Mouse (Mus musculus): ENCODE results near the gene A3galt2. TPM values are rescaled to one million over a fixed set of nuclear protein-coding genes. Genes with fewer than 3 reads are reported as not detected.

A3galt2 gene
- polyA plus RNA-seq, 2 experiments = 0.04 to 0.06 TPM

GRCm38 (mm10) chr4:128785921-128786654 is 30.9 kb downstream of the A3galt2 start:
- no peak overlapping the region for H3K4me2 ChIP-seq (ENCODE audit: low read depth)
- ATAC-seq (ENCODE audit: insufficient read depth) (no peak), DNase-seq (ENCODE audit: low read depth in 3 of 3, low spot score in 3 of 3) (no peak)
- TF ChIP-seq EP300 (IDR thresholded peaks at IDR 0.05; ENCODE audit: low read depth) = no peak
- TF ChIP-seq CTCF (IDR thresholded peaks at IDR 0.05; ENCODE audit: low read depth) = no peak
- no peak overlapping the region for H3K4me3 ChIP-seq (ENCODE audit: insufficient read depth in 1 of 2, low read depth in 2 of 2, low read length in 2 of 2)
- H3K27ac ChIP-seq = no peak overlapping the region
- no peaks in the 10 kb centered on the region for H3K27me3 ChIP-seq (ENCODE audit: control insufficient read depth, insufficient read depth, low read length)
- H3K36me3 ChIP-seq (replicated peaks; ENCODE audit: control insufficient read depth, insufficient read depth, low read depth) = peaks cover 26% of the 10 kb centered on the region
- no peak overlapping the region for H3K9ac ChIP-seq (replicated peaks)
- H3K4me1 ChIP-seq (replicated peaks; ENCODE audit: control insufficient read depth in 2 of 2, insufficient read depth in 2 of 2, low read length in 1 of 2) = peaks cover 0 to 12% of the 10 kb centered on the region in 2 experiments; a peak in 3 of 4 replicates
- no peaks in the 10 kb centered on the region for H3K9me3 ChIP-seq (ENCODE audit: control insufficient read depth, low read length)
- WGBS (ENCODE audit: insufficient replicate concordance) = 87% methylated on average over 11 of the region's 11 CpGs

GRCm38 (mm10) chr4:128787023-128787939 is 32.1 kb downstream of the A3galt2 start:
- no peaks in the 10 kb centered on the region for H3K9me3 ChIP-seq (ENCODE audit: control insufficient read depth, low read length)
- H3K27me3 ChIP-seq (ENCODE audit: control insufficient read depth, insufficient read depth, low read length) = no peaks in the 10 kb centered on the region
- no peak for ATAC-seq (ENCODE audit: insufficient read depth)
- no peak overlapping the region for H3K27ac ChIP-seq
- 83% methylated on average over 24 of the region's 24 CpGs for WGBS (ENCODE audit: insufficient replicate concordance)
- no peak for DNase-seq (ENCODE audit: low read depth in 3 of 3, low spot score in 3 of 3)
- no peak overlapping the region for H3K9ac ChIP-seq (replicated peaks)
- H3K4me1 ChIP-seq (replicated peaks; ENCODE audit: control insufficient read depth in 2 of 2, insufficient read depth in 2 of 2, low read length in 1 of 2) = peaks cover 0 to 10% of the 10 kb centered on the region in 2 experiments; a peak in 3 of 4 replicates
- no peak overlapping the region for H3K4me3 ChIP-seq (ENCODE audit: insufficient read depth in 1 of 2, low read depth in 2 of 2, low read length in 2 of 2)
- no peak for TF ChIP-seq CTCF (IDR thresholded peaks at IDR 0.05; ENCODE audit: low read depth)
- peaks cover 20% of the 10 kb centered on the region for H3K36me3 ChIP-seq (replicated peaks; ENCODE audit: control insufficient read depth, insufficient read depth, low read depth)
- H3K4me2 ChIP-seq (ENCODE audit: low read depth) = no peak overlapping the region

DNA sequence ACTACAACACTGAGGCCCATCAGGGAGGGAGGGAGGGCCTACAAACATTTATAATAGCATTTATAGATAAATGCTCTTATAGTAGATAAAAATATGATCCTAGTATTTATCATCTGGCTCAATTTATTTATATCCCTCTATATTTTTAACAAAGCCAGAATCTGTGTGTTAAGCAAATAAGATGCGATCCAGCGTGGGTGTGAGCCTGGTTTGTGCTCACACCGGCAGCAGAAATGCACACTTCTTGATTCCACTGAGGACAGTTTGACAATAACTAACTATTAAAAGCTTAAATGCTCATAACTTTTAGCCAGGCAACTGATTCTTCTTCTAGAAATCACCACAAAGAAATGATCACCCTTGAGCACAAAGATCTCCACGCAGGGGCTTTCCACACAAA is 32.9 kb downstream of the A3galt2 start:
- peaks cover 0 to 2% of the 10 kb centered on the region in 2 experiments; a peak in 1 of 4 replicates for H3K4me1 ChIP-seq (replicated peaks; ENCODE audit: control insufficient read depth in 2 of 2, insufficient read depth in 2 of 2, low read length in 1 of 2)
- no peak overlapping the region for H3K9ac ChIP-seq (replicated peaks)
- no peak overlapping the region for H3K27ac ChIP-seq
- WGBS (ENCODE audit: insufficient replicate concordance) = 85% methylated on average over 4 of the region's 4 CpGs
- TF ChIP-seq CTCF (IDR thresholded peaks at IDR 0.05; ENCODE audit: low read depth) (no peak), EP300 (IDR thresholded peaks at IDR 0.05; ENCODE audit: low read depth) (no peak)
- no peaks in the 10 kb centered on the region for H3K9me3 ChIP-seq (ENCODE audit: control insufficient read depth, low read length)
- no peaks in the 10 kb centered on the region for H3K27me3 ChIP-seq (ENCODE audit: control insufficient read depth, insufficient read depth, low read length)
- H3K36me3 ChIP-seq (replicated peaks; ENCODE audit: control insufficient read depth, insufficient read depth, low read depth) = peaks cover 20% of the 10 kb centered on the region
- H3K4me3 ChIP-seq (ENCODE audit: insufficient read depth in 1 of 2, low read depth in 2 of 2, low read length in 2 of 2) = no peak overlapping the region
- H3K4me2 ChIP-seq (ENCODE audit: low read depth) = no peak overlapping the region
- ATAC-seq (ENCODE audit: insufficient read depth) (no peak), DNase-seq (ENCODE audit: low read depth in 3 of 3, low spot score in 3 of 3) (no peak)

- peaks cover 12% of the 10 kb centered on the region for H3K36me3 ChIP-seq (replicated peaks; ENCODE audit: control insufficient read depth, insufficient read depth, low read depth)
- H3K9ac ChIP-seq (replicated peaks) = no peak overlapping the region
- H3K9me3 ChIP-seq (ENCODE audit: control insufficient read depth, low read length) = no peaks in the 10 kb centered on the region
- WGBS (ENCODE audit: insufficient replicate concordance) = 76% methylated on average over 18 of the region's 18 CpGs
- H3K4me3 ChIP-seq (ENCODE audit: insufficient read depth in 1 of 2, low read depth in 2 of 2, low read length in 2 of 2) = peak overlapping the region in 1 of 2 experiments; percentile 6; a peak in 1 of 4 replicates
- DNase-seq (ENCODE audit: low read depth in 3 of 3, low spot score in 3 of 3) (no peak), ATAC-seq (ENCODE audit: insufficient read depth) (no peak)
- peak overlapping the region; percentile 11; the same call in 1 of the 2 replicates for H3K4me2 ChIP-seq (ENCODE audit: low read depth)
- TF ChIP-seq CTCF (IDR thresholded peaks at IDR 0.05; ENCODE audit: low read depth) (no peak), EP300 (IDR thresholded peaks at IDR 0.05; ENCODE audit: low read depth) (no peak)
- H3K27me3 ChIP-seq (ENCODE audit: control insufficient read depth, insufficient read depth, low read length) = no peaks in the 10 kb centered on the region
- no peak overlapping the region for H3K27ac ChIP-seq
- no peaks in the 10 kb centered on the region for H3K4me1 ChIP-seq (replicated peaks; ENCODE audit: control insufficient read depth in 2 of 2, insufficient read depth in 2 of 2, low read length in 1 of 2)
Observed at GRCm38 (mm10) chr4:128789646-128790045, 34.5 kb downstream of the A3galt2 start.

DNA sequence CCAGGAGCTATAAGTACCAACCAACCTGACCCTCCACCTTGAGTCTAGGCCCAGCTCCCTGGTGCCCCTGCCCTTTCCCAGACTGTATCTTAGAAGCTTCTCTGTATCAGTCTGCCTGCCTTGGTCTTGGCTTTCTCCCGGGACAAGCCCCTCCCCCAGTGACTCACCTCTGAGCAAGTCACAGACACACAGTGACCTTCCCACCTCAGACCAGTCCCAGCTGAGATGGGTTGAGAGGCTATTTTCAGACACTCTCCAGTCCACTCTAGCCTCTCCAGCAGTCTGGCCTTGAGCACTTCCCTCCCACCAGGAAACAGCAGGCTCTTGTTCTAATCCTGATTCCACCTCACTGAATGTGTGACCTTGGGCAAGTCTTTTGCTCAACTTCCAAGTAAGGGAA is 38.5 kb downstream of the A3galt2 start:
- no peak for TF ChIP-seq CTCF (IDR thresholded peaks at IDR 0.05; ENCODE audit: low read depth)
- no peak for TF ChIP-seq EP300 (IDR thresholded peaks at IDR 0.05; ENCODE audit: low read depth)
- Histone ChIP-seq H3K4me2 (ENCODE audit: low read depth) (no peak overlapping the region), H3K4me1 (replicated peaks; ENCODE audit: control insufficient read depth in 2 of 2, insufficient read depth in 2 of 2, low read length in 1 of 2) (peaks cover 0 to 8% of the 10 kb centered on the region in 2 experiments; a peak in 3 of 4 replicates), H3K4me3 (ENCODE audit: insufficient read depth in 1 of 2, low read depth in 2 of 2, low read length in 2 of 2) (no peak overlapping the region), H3K9me3 (ENCODE audit: control insufficient read depth, low read length) (no peaks in the 10 kb centered on the region), H3K36me3 (replicated peaks; ENCODE audit: control insufficient read depth, insufficient read depth, low read depth) (no peaks in the 10 kb centered on the region), H3K27ac (no peak overlapping the region), H3K9ac (replicated peaks) (no peak overlapping the region), H3K27me3 (ENCODE audit: control insufficient read depth, insufficient read depth, low read length) (no peaks in the 10 kb centered on the region)
- DNase-seq (ENCODE audit: low read depth in 3 of 3, low spot score in 3 of 3) (no peak), ATAC-seq (ENCODE audit: insufficient read depth) (no peak)
- 17% methylated on average over 1 of the region's 1 CpGs for WGBS (ENCODE audit: insufficient replicate concordance)
